Mouse (Mus musculus) intestine, embryonic 14.5 days (tissue): ENCODE measurements around the gene Gon4l. TPM values are rescaled to one million over a fixed set of nuclear protein-coding genes. Genes with fewer than 3 reads are reported as not detected.

Experiments
- ATAC-seq: fragments of 200-750 bp; cut with Nextera tagmentation; replicated peaks from 2 replicates; pipeline ENCODE4 v1.8.0; 2017; ENCODE audit warnings: low read depth, moderate number of reproducible peaks, moderate TSS enrichment, moderate library complexity; ENCODE audit not compliant: low FRiP score, low TSS enrichment
- DNase-seq: peaks from one replicate; pipeline ENCODE4 v3.0.0-alpha.2; 2018; ENCODE audit warnings: low spot score
- H3K27ac ChIP-seq: fragments of 300-500 bp; sonication (generic); 2 replicates; pipeline ENCODE4 v1.5.1; 2014; ENCODE audit warnings: low read depth, mild to moderate bottlenecking, control low read depth
- H3K27me3 ChIP-seq: fragments of 300-500 bp; sonication (generic); replicated peaks from 2 replicates; pipeline ENCODE4 v1.6.1; 2014; ENCODE audit warnings: low read length, control low read depth; ENCODE audit not compliant: control insufficient read depth, insufficient read depth
- H3K36me3 ChIP-seq: fragments of 300-500 bp; sonication (generic); 2 replicates; pipeline ENCODE4 v1.6.1; 2014; ENCODE audit warnings: low read length, control low read depth; ENCODE audit not compliant: control insufficient read depth, insufficient read depth
- H3K4me1 ChIP-seq: fragments of 300-500 bp; sonication (generic); replicated peaks from 2 replicates; pipeline ENCODE4 v1.6.1; 2014; ENCODE audit warnings: low read length, control low read depth, mixed read lengths; ENCODE audit not compliant: control insufficient read depth, insufficient read depth
- H3K4me2 ChIP-seq: fragments of 300-500 bp; sonication (generic); 2 replicates; pipeline ENCODE4 v1.6.1; 2014; ENCODE audit warnings: low read length
- H3K4me3 ChIP-seq: fragments of 300-500 bp; sonication (generic); 2 replicates; pipeline ENCODE4 v1.5.1; 2014; ENCODE audit warnings: low read depth, low read length, control low read depth, mixed read lengths
- H3K9ac ChIP-seq: fragments of 300-500 bp; sonication (generic); 2 replicates; pipeline ENCODE4 v1.6.1; 2014; ENCODE audit warnings: mild to moderate bottlenecking, low read length
- H3K9me3 ChIP-seq: fragments of 300-500 bp; sonication (generic); 2 replicates; pipeline ENCODE4 v1.6.1; 2016; ENCODE audit warnings: low read length, control low read depth; ENCODE audit not compliant: control insufficient read depth
- WGBS: fragments of 180-500 bp; shearing (Covaris S2); extraction: QIAGEN DNeasy Blood & Tissue Kit; methylation state at CpG from one replicate; pipeline ENCODE4 v1.1.7; 2014; 5-methylcytosine and 5-hydroxymethylcytosine counted together
- polyA plus RNA-seq: library from polyadenylated mRNA; unstranded; fragments of >200 nt; fragmentation: Nextera tagmentation; extraction: Ambion mirVana; gene quantifications from 2 replicates; pipeline ENCODE4 v1.2.1, GENCODE M21; 2014

Gene Gon4l
- polyA plus RNA-seq, 1 experiment from 2014 or later = 14.7 TPM

- Histone ChIP-seq H3K36me3 (no peaks in the 10 kb centered on the region), H3K4me3 (peak overlapping the region; percentile 96), H3K4me2 (peak overlapping the region; percentile 80), H3K27ac (peak overlapping the region; percentile 100), H3K27me3 (no peaks in the 10 kb centered on the region), H3K9ac (peak overlapping the region; percentile 95), H3K9me3 (no peaks in the 10 kb centered on the region), H3K4me1 (peaks cover 22% of the 10 kb centered on the region)
- peak; percentile 93 for ATAC-seq
- DNase-seq = peak; percentile 94
- WGBS = under 1% methylated on average over 72 of the region's 92 CpGs
These were observed 115.0 kb downstream of the Gon4l start for GRCm38 (mm10) chr3:88949786-88950575.

- H3K27ac ChIP-seq = peak within 1 kb of the TSS; percentile 100
- H3K4me1 ChIP-seq = peaks cover 22% of the 10 kb centered on the region
- H3K4me3 ChIP-seq = peak within 1 kb of the TSS; percentile 96
- H3K36me3 ChIP-seq = no peaks in the 10 kb centered on the region
- 1% methylated on average over 35 of the region's 64 CpGs for WGBS
- ATAC-seq (peak; percentile 79), DNase-seq (peak; percentile 94)
- no peaks in the 10 kb centered on the region for H3K9me3 ChIP-seq
- peak within 1 kb of the TSS; percentile 80 for H3K4me2 ChIP-seq
- H3K9ac ChIP-seq = peak within 1 kb of the TSS; percentile 95
- no peaks in the 10 kb centered on the region for H3K27me3 ChIP-seq
These were observed 115.7 kb downstream of the Gon4l start, which contains the start of the genes Ash1l and Dap3 for GRCm38 (mm10) chr3:88950576-88951326. TSS of gene Ash1l (plus strand) at chr3:88950622. TSS of gene Dap3 (minus strand) at chr3:88951181.

GRCm38 (mm10) chr3:88951327-88951800 is 116.3 kb downstream of the Gon4l start:
- DNase-seq (no peak), ATAC-seq (no peak)
- under 1% methylated on average over 5 of the region's 5 CpGs for WGBS

GRCm38 (mm10) chr3:88953246-88953645 is 118.2 kb downstream of the Gon4l start:
- Histone ChIP-seq H3K4me3 (no peak overlapping the region), H3K9ac (no peak overlapping the region), H3K27ac (no peak overlapping the region), H3K36me3 (no peaks in the 10 kb centered on the region), H3K4me2 (no peak overlapping the region), H3K27me3 (no peaks in the 10 kb centered on the region), H3K4me1 (peaks cover 19% of the 10 kb centered on the region), H3K9me3 (no peaks in the 10 kb centered on the region)
- 83% methylated on average over 4 of the region's 4 CpGs for WGBS
- ATAC-seq (no peak), DNase-seq (no peak)

More at GRCm38 (mm10) chr3:88951327-88951800, 116.3 kb downstream of the Gon4l start:
- Histone ChIP-seq H3K9me3 (no peaks in the 10 kb centered on the region), H3K9ac (peak overlapping the region; percentile 95), H3K27me3 (no peaks in the 10 kb centered on the region), H3K4me2 (peak overlapping the region; percentile 80), H3K36me3 (no peaks in the 10 kb centered on the region), H3K4me3 (peak overlapping the region; percentile 96), H3K27ac (peak overlapping the region; percentile 100), H3K4me1 (peaks cover 22% of the 10 kb centered on the region)

- no peak for ATAC-seq
- H3K4me2 ChIP-seq = no peak overlapping the region
These were observed 118.7 kb downstream of the Gon4l start for GRCm38 (mm10) chr3:88953736-88954135.

More at GRCm38 (mm10) chr3:88953736-88954135, 118.7 kb downstream of the Gon4l start:
- H3K27ac ChIP-seq = no peak overlapping the region
- no peak overlapping the region for H3K4me3 ChIP-seq
- no peaks in the 10 kb centered on the region for H3K9me3 ChIP-seq
- no peaks in the 10 kb centered on the region for H3K27me3 ChIP-seq
- no peaks in the 10 kb centered on the region for H3K36me3 ChIP-seq
- no peak overlapping the region for H3K9ac ChIP-seq
- DNase-seq = no peak
- H3K4me1 ChIP-seq = peaks cover 14% of the 10 kb centered on the region

Other genes starting within 250 kb of the Gon4l start
- gene Arhgef2, start 229.3 kb upstream of the Gon4l start, polyA plus RNA-seq = 87.0 and 98.4 TPM in 2 replicates
- not detected in 2 replicates for gene Rxfp4, start 182.1 kb upstream of the Gon4l start, polyA plus RNA-seq
- gene Khdc4, start 149.4 kb upstream of the Gon4l start, polyA plus RNA-seq = 78.9 and 87.9 TPM in 2 replicates
- gene Rit1, start 118.4 kb upstream of the Gon4l start, polyA plus RNA-seq = 56.4 and 62.1 TPM in 2 replicates
- gene Syt11, start 60.1 kb upstream of the Gon4l start, polyA plus RNA-seq = 28.6 and 29.7 TPM in 2 replicates
- gene Msto1, start 78.8 kb downstream of the Gon4l start, polyA plus RNA-seq = 52.9 and 56.0 TPM in 2 replicates
- gene Ash1l, start 115.4 kb downstream of the Gon4l start, polyA plus RNA-seq = 21.5 and 23.1 TPM in 2 replicates
- 150 and 155 TPM in 2 replicates for gene Dap3, start 116.0 kb downstream of the Gon4l start, polyA plus RNA-seq